Mouse (Mus musculus) cerebellum, adult 9-10 months (tissue): ENCODE data around the gene A830031A19Rik.

Experiments
- DNase-seq: peaks from one replicate; pipeline ENCODE4 v3.0.0; 2022

The A830031A19Rik gene

DNA sequence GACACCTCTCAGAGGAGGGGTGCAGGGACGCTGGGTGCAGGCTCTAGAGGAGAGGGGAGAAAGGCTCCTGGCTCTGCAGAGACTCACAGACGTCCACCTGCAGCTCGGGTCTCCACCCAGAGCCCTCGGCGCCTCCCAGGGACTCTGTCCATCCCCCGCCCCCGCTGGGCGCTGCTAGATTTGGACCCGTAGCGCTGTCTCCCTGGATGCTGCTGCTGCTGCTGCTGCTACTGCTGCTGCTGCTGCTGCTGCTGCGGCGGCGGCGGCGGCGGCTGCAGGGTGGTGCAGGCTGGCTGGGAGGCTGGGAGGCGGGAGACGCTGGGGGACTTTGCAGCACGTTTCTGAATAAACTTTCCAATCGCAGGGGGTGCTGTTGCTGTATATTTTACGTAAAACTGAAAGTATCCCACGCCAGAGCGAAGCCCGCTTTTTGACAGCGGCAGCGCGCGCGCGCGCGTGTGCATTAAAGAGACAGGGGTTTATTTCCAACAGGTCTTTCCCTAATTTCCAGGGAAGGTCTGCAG is 1.3 kb upstream of the A830031A19Rik start:
- no peak for DNase-seq

DNA sequence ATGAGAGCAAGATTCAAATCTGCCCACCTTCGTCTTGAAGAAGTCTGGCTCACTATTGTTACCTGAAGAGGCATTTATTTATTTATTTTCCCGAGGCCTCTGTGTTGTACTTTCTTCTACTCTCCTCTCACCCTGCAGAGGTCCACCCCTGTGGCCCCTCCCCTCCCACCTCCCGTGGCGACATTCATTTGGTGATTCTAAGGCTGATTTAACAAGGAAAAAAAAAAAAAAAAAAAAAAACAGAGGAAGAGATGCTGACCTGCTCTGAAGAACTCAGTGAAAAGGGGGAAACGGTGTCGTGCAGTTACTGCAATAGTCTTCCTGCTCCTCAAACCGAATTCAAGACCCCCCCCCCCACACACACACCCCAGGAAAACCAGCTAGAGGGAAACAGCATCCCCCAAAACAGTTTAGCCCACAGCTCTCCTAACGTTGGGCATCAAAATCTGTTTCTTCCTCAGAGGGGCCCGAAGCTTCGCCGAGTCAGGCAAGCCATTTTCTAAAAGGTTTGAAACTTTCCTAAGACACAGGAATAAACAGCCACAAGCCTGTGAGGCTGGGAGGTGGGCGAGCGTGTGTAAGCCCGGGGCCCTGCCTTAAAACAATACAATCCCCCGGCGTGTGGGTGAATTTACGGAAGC is 752 bp upstream of the A830031A19Rik start:
- no peak for DNase-seq

DNA sequence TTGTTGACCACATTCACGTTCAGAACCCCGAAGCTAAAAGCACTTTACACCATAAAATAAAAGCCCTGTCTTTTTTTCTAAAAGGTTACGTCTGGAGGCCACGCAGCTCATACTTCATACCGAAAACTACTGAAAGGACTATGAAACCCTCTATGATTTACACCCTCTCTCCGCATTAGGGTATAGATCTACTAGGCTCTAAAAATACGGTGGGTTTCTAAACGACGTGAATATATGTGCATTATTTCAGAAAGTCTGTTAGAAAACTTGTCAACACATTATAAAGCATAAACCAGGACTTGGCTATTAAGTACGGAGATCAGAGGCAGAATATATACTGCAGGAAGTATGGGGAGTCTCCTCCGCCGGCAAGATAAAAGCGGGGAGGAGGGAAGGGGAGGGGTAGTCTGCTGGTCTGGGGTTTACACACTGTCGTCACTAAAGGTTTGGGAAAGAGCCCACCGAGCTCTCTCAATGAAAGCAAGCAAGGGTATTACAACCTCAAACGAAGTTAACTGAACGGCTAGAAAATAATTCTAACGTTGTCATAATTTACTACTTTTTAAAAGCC is 748 bp downstream of the A830031A19Rik start:
- no peak for DNase-seq

GRCm38 (mm10) chr11:24065313-24065712 is 9.5 kb downstream of the A830031A19Rik start:
- no peak for DNase-seq

DNA sequence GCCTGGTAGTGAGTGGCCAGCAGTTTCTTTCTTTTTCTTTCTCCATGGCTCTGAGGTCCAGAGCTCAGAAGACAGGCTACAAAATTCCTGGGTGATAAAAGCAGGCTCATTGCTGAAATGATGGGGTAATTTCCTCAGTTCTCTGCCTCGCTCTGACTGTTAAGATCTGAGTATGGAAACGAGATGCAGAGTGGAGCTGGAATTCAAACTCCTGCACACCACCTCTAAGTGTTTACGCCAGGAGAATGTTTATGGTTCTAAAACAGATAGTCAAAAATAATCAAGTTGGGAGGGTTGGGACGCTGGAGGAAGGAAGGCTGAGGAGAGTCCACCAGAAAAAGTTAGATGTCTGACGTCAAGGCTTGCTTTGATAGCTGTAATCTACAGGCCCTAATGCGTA is 10.6 kb downstream of the A830031A19Rik start:
- no peak for DNase-seq

DNA sequence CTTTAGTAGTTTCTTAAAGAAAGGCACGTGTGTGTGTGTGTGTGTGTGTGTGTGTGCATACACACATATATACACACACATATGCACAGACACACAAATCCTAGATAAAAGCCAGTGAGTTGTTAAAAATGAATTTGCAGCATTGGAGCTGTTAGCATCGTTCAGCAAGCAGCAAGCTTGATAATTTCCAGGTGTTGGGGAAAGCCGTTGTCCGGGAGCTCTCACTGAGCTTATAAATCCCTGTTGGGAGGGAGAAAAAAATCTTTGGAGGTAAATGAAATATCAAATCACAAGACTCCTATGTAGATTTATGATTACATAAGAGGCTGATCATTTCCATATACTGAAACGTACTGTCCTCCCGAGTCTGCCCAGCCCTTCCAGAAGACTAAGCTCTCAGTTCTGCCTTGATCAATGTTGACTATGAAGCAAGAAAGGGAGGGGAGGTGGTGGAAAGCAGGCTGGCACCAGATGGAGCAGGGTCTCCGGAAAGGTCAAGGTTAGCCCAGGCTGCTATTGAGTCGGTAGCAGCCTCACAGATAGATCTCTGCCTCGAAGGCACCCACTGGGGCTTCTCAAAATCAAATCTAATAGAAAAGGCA is 12.3 kb downstream of the A830031A19Rik start:
- DNase-seq, result no peak

- no peak for DNase-seq
Measured at GRCm38 (mm10) chr11:24061819-24062218, 13.0 kb downstream of the A830031A19Rik start.

DNA sequence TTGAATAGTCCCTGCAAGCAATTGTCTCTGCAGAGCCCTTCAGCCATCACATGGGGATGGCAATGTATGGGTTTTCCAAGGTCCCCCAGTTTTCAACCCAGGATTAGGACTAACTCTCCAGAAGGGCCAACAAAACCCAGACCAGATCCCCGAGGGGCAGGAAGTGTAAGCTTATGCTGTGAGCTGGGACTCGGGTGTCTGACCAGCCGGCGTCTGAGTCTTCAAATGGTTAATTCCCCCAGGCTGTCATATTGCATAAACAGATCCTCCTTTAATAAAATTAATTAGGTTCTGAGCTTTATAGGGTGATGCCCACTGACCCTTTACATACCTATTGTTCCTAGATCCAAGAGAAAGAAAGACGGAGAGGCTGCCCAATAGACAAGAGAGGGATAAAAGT is 14.4 kb downstream of the A830031A19Rik start:
- no peak for DNase-seq

GRCm38 (mm10) chr11:24059137-24059536 is 15.7 kb downstream of the A830031A19Rik start:
- no peak for DNase-seq

GRCm38 (mm10) chr11:24052882-24053281 is 22.0 kb downstream of the A830031A19Rik start:
- DNase-seq, result no peak

DNA sequence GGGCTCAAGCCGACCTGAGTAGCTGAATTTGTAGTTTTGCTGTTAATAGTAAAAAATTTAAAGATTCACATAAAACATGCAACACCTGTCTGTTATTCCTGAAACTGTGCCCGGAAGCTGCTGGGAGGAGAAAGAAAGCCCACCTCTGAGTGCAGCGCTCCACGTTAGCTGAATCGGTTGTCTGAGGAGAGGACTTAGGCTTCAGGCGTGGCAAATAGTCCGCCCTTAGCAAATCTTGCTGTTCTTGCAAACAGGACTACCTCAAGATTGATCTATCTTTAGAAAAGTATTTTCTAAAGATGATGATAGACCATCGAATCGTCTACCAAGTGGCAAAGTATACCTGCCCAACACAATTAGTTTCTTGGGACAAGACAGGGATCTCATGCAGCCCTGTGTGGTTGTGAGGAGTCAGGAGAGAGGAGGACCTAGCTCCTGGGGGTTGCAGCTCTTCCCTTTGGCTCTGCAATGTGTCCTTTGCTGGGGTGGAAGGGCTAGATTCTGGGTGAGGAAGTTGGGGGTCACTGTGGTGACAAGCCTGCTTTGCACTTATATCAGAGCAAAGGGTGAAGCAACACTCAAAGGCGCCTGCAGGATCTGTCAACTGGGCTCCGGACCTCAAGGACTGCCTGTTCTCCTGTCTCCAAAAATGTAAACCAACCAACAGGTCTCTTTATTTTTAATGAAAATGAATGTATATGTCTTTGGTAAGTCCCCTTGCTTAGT is 24.7 kb downstream of the A830031A19Rik start:
- no peak for DNase-seq

- DNase-seq, result peak; percentile 53
Measured at GRCm38 (mm10) chr11:24049226-24050031, 25.4 kb downstream of the A830031A19Rik start.

DNA sequence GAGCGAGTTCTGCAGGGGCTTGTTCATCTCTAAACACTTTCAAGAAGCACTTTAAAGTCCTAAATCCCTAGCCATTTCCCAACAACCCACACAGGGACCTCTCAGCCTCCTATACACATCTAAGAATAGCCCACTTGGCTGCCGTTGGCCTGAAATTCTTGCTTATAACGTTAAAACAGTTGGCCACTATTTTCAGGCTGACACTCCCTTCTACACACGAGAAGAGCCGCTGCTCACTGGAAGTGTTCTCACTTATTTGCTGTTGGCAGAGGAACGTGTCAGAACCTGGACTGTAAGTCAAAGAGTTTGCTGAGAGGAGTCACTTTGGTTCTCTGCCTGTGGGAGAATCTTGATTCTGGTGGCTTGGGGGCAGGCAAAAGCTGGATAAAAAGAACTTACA is 30.8 kb downstream of the A830031A19Rik start:
- no peak for DNase-seq

DNA sequence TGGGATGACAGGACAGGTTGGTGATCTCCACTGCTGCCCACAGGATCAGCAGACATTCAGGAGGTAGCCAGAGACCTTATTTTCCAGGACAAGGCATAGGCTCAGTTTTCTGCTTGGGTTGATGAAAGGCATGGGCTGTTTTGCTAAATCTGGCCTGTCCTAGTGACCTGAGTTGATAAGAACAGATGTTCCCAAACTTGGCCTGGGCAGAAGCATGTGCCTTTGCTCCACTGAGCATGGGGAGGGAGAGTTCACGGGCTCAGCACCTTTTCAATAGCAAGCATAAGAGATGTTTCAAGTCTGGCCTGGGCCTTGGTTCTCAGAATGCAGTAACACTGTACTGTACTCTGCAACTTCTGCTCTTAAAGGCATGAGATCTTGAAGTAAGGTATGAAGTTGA is 54.1 kb downstream of the A830031A19Rik start:
- DNase-seq, result no peak

GRCm38 (mm10) chr11:24018783-24019182 is 56.1 kb downstream of the A830031A19Rik start:
- no peak for DNase-seq

DNA sequence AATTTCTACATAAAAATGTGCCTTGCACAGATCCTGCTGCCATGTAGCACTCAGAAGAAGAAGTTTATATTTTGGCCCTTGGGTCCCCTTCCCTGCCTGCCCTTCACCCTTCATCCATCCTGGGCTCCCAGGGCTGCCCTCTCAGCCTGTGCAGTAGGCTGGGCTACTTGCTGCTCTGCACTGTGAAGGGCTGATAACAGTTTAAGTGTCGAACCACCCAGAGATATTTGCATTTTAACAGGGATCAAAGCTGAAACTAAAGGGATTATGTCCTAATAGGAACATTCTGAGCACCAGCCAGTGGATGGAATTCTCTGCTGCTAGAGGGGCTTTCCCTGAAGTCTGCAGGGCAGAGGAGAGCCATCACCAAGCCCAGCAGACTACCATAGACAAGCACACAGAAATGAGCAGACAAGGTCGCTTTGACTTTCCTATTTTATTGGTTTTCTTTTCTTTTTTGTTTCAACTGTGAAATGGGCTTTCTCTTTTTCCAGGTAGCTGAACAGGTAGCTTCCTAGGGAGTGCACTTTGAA is 58.1 kb downstream of the A830031A19Rik start:
- DNase-seq, result no peak

- DNase-seq, result no peak
Measured at GRCm38 (mm10) chr11:24016049-24016448, 58.8 kb downstream of the A830031A19Rik start.

DNA sequence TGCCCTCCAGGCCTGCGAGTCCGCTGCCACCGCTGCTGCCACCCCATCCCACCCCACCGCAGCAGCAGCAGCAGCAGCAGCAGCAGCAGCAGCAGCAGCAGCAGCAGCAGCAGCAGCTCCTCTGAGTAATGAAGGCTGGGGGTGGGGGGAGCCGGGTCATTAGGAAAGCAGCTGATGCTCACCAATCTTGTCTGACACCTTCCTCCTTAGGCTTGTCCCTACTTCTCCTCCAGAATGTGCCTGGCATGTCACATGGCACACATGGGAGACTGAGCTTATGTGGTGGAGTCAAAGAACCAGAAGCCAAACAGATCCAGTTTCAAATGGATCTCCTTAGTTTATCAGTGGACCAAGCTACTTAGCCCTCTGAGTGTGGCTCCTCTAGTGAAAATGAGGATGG is 60.2 kb downstream of the A830031A19Rik start:
- no peak for DNase-seq

DNA sequence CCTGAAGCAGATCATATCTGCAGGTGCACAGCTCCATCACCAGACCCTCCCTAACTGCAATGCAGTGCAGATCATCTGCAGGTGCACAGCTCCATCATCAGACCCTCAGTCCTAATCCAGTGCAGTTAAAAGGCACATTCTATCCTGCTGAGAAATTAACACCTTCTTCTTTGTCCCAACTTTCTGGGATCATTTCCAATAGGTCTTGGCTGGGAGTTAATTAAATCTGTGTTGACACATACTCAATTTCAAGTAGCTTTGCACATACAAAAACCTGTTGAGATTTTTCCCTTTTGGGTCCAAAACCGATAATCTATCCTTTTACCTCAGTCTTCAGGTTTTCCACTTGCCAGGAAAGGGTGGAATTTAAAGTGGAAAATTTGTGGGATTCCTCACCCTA is 62.6 kb downstream of the A830031A19Rik start:
- DNase-seq, result no peak

GRCm38 (mm10) chr11:24008976-24009375 is 65.9 kb downstream of the A830031A19Rik start:
- no peak for DNase-seq

DNA sequence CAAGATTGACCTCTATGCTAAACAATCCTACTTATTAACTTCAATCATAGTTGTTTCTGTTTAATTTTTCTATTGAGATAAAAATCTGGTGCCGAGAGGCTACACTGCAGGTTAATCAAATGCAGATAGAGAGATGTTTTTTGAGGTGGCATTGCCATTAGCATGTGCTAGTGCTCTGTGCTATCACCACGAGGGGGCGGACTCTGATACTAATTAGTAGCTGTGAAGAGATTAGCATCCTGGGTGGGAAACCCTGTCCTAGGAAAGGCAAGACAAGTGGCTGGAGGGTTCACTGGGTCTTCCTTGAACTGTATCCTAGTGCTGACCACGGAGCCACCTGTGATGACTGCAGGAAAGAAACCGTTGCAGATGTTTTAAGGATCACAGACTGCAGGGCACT is 66.6 kb downstream of the A830031A19Rik start:
- DNase-seq, result no peak

DNA sequence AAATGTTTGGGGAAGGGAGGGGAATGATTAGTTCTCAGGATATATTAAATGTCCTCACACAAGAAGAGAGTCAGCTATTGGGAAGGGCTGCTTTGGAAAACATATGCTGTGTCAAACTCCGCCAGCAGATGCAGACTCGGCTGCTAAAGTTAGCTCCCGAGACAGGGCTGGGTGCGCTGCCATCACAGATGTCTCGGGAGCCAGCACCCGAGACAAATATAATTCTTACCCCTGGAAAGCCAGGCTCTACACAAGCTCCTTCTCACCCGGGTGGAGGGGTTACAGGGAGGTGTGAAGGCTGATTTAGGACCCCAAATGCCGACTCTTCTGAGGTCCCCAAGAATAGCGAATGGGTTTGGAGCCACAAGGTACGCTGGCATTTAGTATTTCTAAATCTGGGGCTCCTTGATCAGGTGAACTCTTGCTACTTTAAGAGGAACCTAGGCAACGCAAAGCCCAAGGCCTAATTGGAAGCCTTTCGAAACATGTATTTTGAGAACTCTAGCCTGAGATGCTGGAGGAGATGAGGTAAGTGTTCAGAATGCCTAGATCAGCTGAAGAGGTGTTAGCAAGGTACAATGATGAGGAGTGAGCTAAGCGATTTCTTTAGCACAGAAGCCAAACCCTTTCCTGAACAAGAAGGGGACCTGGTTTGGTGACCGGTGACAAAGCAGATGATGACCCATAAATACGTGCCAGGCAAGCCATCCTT is 69.3 kb downstream of the A830031A19Rik start:
- no peak for DNase-seq
